Mouse (Mus musculus) stomach, postnatal 0 days (tissue): ENCODE results near the gene Gipc2. TPM values are rescaled to one million over a fixed set of nuclear protein-coding genes. Genes with fewer than 3 reads are reported as not detected.
"Not testable (repeated sequence)": the region's sequence is repeated elsewhere in the genome, so short reads cannot be mapped to it uniquely, and the experiment has no call there.

Experiments
- ATAC-seq: fragments of 200-750 bp; cut with Nextera tagmentation; 2 replicates; pipeline ENCODE4 v1.8.0; 2017; ENCODE audit not compliant: low FRiP score, low TSS enrichment
- DNase-seq: peaks from one replicate; pipeline ENCODE4 v3.0.0-alpha.2; 2016; ENCODE audit warnings: low spot score
- H3K27ac ChIP-seq: fragments of 300-500 bp; sonication (generic); replicated peaks from 2 replicates; pipeline ENCODE4 v1.5.1; 2014; ENCODE audit warnings: mild to moderate bottlenecking, control low read depth
- H3K27me3 ChIP-seq: fragments of 300-500 bp; sonication (generic); 2 replicates; pipeline ENCODE4 v1.6.1; 2014; ENCODE audit warnings: low read length; ENCODE audit not compliant: control insufficient read depth, insufficient read depth
- H3K36me3 ChIP-seq: fragments of 300-500 bp; sonication (generic); 2 replicates; pipeline ENCODE4 v1.6.1; 2014; ENCODE audit warnings: low read length, mixed read lengths; ENCODE audit not compliant: control insufficient read depth, insufficient read depth
- H3K4me1 ChIP-seq: fragments of 300-500 bp; sonication (generic); replicated peaks from 2 replicates; pipeline ENCODE4 v1.6.1; 2014; ENCODE audit warnings: antibody characterized with exemption; ENCODE audit not compliant: control insufficient read depth, insufficient read depth
- H3K4me2 ChIP-seq: fragments of 300-500 bp; sonication (generic); replicated peaks from 2 replicates; pipeline ENCODE4 v1.6.1; 2014; ENCODE audit warnings: low read depth, mild to moderate bottlenecking, control low read depth, moderate library complexity
- H3K4me3 ChIP-seq: fragments of 300-500 bp; sonication (generic); 2 replicates; pipeline ENCODE4 v1.5.1; 2014; ENCODE audit warnings: low read depth, low read length, control low read depth
- H3K9ac ChIP-seq: fragments of 300-500 bp; sonication (generic); 2 replicates; pipeline ENCODE4 v1.6.1; 2014; ENCODE audit warnings: mild to moderate bottlenecking, low read length, control low read depth, mixed read lengths
- H3K9me3 ChIP-seq: fragments of 300-500 bp; sonication (generic); 2 replicates; pipeline ENCODE4 v1.6.1; 2016; ENCODE audit warnings: low read length; ENCODE audit not compliant: control insufficient read depth
- CTCF ChIP-seq: IDR thresholded peaks from 2 replicates; pipeline ENCODE4 v1.5.1; 2016; ENCODE audit warnings: antibody characterized with exemption, low read depth, mild to moderate bottlenecking, moderate library complexity
- EP300 ChIP-seq: optimal IDR thresholded peaks from 2 replicates; pipeline ENCODE3; 2016; ENCODE audit warnings: antibody characterized with exemption
- WGBS: fragments of 180-500 bp; shearing (Covaris S2); extraction: QIAGEN DNeasy Blood & Tissue Kit; methylation state at CpG from one replicate; pipeline ENCODE4 v1.1.7; 2014; 5-methylcytosine and 5-hydroxymethylcytosine counted together
- polyA plus RNA-seq: library from polyadenylated mRNA; unstranded; fragments of >200 nt; fragmentation: Nextera tagmentation; extraction: Ambion mirVana; gene quantifications from 2 replicates; pipeline ENCODE4 v1.2.1, GENCODE M21; 2015

Gipc2 gene
- polyA plus RNA-seq, 1 experiment from 2014 or later = 76.1 TPM

DNA sequence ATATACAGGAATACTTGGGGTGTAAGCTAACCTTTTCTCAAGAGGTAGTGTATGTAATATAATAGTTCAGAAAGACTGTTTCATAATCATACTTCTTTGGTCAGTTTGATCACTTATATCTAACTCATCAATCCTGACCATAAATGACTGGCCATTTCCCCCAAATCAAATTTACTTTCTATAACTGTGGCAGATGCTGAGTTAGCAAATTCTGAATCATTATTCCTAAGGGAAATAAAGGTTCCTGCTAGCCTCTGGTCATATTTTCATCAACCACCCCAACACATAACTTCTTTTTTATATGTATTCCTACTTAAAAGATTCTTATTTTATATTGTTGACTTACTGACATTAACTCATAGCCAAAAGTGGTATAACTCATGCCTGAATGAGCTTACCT, 36.9 kb upstream of the Gipc2 start:
- Histone ChIP-seq H3K27me3 (no peaks in the 10 kb centered on the region), H3K4me1 (no peaks in the 10 kb centered on the region), H3K9ac (no peak overlapping the region), H3K27ac (no peak overlapping the region), H3K4me2 (no peak overlapping the region), H3K36me3 (no peaks in the 10 kb centered on the region), H3K4me3 (no peak overlapping the region), H3K9me3 (no peaks in the 10 kb centered on the region)
- no peak for DNase-seq
- ATAC-seq = no peak
- no peak for TF ChIP-seq EP300

DNA sequence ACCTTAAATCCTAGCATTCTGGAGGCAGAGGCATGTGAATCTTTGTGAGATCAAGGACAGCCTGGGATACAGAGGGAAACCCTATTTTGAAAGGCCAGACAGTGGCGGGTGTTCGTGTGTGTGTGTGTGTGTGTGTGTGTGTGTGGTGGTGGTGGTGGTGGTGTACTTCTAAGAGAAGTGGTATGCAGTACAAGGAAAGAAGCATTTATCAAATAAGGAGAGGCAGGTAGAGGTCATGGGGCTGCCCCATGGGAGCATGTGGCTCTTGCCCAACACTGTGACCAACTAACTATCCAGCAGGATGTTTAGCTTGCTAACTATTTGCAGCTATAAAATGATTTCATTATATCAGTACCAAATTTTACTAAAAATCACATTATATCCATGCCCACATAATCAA, 35.6 kb upstream of the Gipc2 start:
- H3K27ac ChIP-seq = no peak overlapping the region
- no peak overlapping the region for H3K9ac ChIP-seq
- no peak overlapping the region for H3K4me2 ChIP-seq
- no peaks in the 10 kb centered on the region for H3K36me3 ChIP-seq
- H3K9me3 ChIP-seq = no peaks in the 10 kb centered on the region
- no peak overlapping the region for H3K4me3 ChIP-seq
- TF ChIP-seq EP300 = no peak
- TF ChIP-seq CTCF = no peak
- no peaks in the 10 kb centered on the region for H3K4me1 ChIP-seq
- H3K27me3 ChIP-seq = no peaks in the 10 kb centered on the region
- DNase-seq (no peak), ATAC-seq (no peak)
- 72% methylated on average over 2 of the region's 2 CpGs for WGBS

DNA sequence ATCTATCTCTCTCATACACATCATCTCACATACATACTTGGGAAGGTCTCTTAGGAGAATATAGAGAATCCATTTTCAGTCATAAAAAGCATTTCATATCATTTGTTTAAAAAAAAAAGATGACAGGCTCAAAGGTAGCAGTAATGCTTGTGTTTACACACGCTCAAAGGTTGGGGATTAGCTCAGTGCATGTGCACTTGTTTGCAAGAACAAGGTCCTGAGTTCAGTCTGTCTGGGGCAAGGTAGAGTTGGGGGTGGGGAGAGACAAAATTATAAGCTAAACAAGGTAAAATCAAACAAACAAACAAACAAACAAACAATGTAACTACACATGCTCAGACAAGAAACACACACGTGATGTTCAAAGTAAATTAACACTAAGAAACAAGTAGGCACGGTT, 35.2 kb upstream of the Gipc2 start:
- Histone ChIP-seq H3K4me1 (no peaks in the 10 kb centered on the region), H3K9me3 (no peaks in the 10 kb centered on the region), H3K4me2 (no peak overlapping the region), H3K4me3 (no peak overlapping the region), H3K27me3 (no peaks in the 10 kb centered on the region), H3K36me3 (no peaks in the 10 kb centered on the region), H3K9ac (no peak overlapping the region), H3K27ac (no peak overlapping the region)
- ATAC-seq = 0 out of 2 replicates have a peak, but pooled peaks have one; percentile 60
- no peak for DNase-seq
- TF ChIP-seq CTCF = no peak
- TF ChIP-seq EP300 = no peak
- WGBS = 81% methylated on average over 3 of the region's 3 CpGs

DNA sequence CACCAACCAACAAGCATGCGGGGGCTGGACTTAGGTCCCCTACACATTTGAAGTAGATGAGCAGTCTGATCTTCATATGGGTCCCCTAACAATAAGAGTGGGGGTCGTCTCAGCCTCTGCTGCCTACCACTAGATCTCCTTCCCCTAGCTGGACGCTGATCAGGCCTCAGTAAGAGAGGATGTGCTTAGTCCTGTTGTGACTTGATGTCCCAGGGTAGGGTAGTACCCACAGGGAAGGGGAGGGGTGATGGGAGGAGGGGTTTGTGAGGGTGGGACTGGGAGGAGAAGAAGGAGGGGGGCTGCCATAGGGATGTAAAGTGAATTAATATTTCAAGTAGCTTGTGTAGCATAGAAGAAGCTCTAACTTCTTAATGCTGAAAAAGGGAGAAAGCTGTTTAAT, 33.1 kb upstream of the Gipc2 start:
- Histone ChIP-seq H3K4me2 (no peak overlapping the region), H3K27me3 (no peaks in the 10 kb centered on the region), H3K36me3 (no peaks in the 10 kb centered on the region), H3K4me1 (no peaks in the 10 kb centered on the region), H3K4me3 (no peak overlapping the region), H3K27ac (no peak overlapping the region), H3K9ac (no peak overlapping the region), H3K9me3 (no peaks in the 10 kb centered on the region)
- WGBS = 68% methylated on average over 3 of the region's 3 CpGs
- ATAC-seq (no peak; the same call in 1 of the 2 replicates), DNase-seq (no peak)
- no peak for TF ChIP-seq CTCF
- no peak for TF ChIP-seq EP300

DNA sequence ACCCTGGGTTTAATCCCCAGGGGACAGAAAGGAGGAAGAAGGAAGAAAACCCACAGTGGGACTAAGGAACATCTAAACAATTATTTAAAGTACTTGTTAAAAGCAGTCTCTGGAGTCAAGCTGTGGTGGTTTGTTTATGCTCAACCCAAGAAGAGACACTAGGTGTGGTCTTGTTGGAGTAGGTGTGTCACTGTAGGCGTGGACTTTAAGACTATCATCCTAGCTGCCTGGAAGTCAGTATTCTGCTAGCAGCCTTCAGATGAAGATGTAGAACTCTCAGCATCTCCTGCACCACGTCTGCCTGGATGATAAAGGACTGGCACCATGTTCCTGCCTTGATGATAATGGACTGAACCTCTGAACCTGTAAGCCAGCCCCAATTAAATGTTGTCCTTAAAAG, 31.2 kb upstream of the Gipc2 start:
- not testable (repeated sequence) for DNase-seq, H3K9me3 ChIP-seq, H3K4me3 ChIP-seq, ATAC-seq, H3K9ac ChIP-seq, H3K27me3 ChIP-seq, H3K4me1 ChIP-seq, H3K4me2 ChIP-seq, H3K36me3 ChIP-seq, H3K27ac ChIP-seq
- 49% methylated on average over 2 of the region's 2 CpGs for WGBS

DNA sequence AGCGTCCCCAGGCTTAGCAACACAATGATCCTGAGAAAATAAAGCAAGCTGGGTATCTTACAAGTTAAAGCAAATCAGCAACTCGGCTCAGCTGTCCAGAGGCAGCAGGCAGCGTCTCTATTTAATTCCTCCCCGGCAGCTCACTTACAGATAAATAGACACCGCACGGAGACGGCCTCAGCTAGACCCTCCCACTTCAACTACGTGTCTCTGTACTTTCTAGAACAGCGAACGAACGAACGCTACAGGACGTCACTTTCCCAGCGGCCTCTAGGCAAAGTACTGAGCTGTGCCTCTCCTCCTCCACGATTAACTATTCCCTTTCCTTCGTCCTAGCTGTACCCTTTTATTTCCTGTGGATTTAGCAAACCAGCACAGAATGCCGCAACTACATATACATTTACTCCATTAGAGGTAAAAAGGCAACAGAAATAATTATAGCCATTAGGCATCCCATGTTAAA, 27.6 kb upstream of the Gipc2 start:
- ATAC-seq (peak; percentile 98), DNase-seq (peak; percentile 85)
- Histone ChIP-seq H3K9me3 (no peaks in the 10 kb centered on the region), H3K27ac (peak overlapping the region; percentile 80), H3K36me3 (no peaks in the 10 kb centered on the region), H3K9ac (peak overlapping the region; percentile 61), H3K4me2 (peak overlapping the region; percentile 49), H3K27me3 (no peaks in the 10 kb centered on the region), H3K4me1 (0 out of 2 replicates have a peak, but pooled peaks cover 2% of the 10 kb centered on the region), H3K4me3 (peak overlapping the region; percentile 46)
- TF ChIP-seq EP300 = no peak
- TF ChIP-seq CTCF = peak; percentile 34
- 0% methylated on average over 17 of the region's 17 CpGs for WGBS
